In the genomic region with DNA sequence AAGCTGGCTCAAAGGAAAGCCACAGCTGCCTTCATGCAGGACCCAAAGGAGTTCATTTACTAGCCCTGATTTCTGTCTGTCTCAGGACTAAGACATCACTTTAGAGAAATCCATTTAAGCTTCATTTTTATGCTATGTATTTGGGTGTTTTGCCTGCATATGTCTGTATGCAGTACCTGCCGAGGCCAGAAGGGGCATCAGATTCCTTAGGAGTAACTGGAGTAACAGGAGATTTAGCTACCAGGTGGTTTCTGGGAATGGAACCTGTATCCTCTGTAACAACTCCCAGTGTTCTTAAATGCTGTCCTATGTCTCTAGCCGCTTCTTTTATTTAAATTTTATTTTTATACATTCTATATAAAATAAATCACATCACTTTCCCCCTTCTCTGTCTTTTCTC, we compare ENCODE assay signal across 11 mouse cellular contexts. TPM values are rescaled to one million over a fixed set of nuclear protein-coding genes. Genes with fewer than 3 reads are reported as not detected.
DNase-seq lines count a peak whose midpoint lies in the region; ATAC-seq and TF ChIP-seq lines count a peak whose summit lies in the region.
"Had no signal": no experiment of that assay in that cellular context is flagged by ENCODE, and none has a peak within 500 bp of the region (broad histone marks: within the 10 kb centered on the region; RNA-seq: fewer than 3 reads in every experiment).

No protein-coding gene starts in this region.

- no peak for ATAC-seq in intestine, postnatal 0 days
- ATAC-seq in intestine, embryonic 15.5 days: no peak
- peak; percentile 73 for ATAC-seq in erythroblast, adult 5-6 weeks (replicated peaks; ENCODE audit: low FRiP score, poor library complexity, severe bottlenecking)

- intact Hi-C loops in heart, postnatal 25 days (cut with DNase I): no loop called here

- H3K36me3 ChIP-seq in intestine, postnatal 0 days (ENCODE audit: control insufficient read depth, insufficient read depth): no peaks in the 10 kb centered on the region
- H3K36me3 ChIP-seq in intestine, embryonic 15.5 days: no peaks in the 10 kb centered on the region

- H3K27me3 ChIP-seq in intestine, postnatal 0 days (replicated peaks; ENCODE audit: control insufficient read depth, insufficient read depth, low read length): no peaks in the 10 kb centered on the region
- no peaks in the 10 kb centered on the region for H3K27me3 ChIP-seq in intestine, embryonic 15.5 days (replicated peaks)

- no peak overlapping the region for H3K9ac ChIP-seq in intestine, postnatal 0 days (ENCODE audit: low read depth, low read length)
- no peak overlapping the region for H3K9ac ChIP-seq in intestine, embryonic 15.5 days

- WGBS in intestine, postnatal 0 days: 73% methylated on average over 2 of the region's 2 CpGs
- WGBS in intestine, embryonic 15.5 days: 48% methylated on average over 2 of the region's 2 CpGs

- peak; percentile 12 for DNase-seq in urinary bladder, postnatal 14 days (ENCODE audit: low spot score)
- no peak for DNase-seq in urinary bladder, adult 2 months (ENCODE audit: low spot score)
- no peak for DNase-seq in adrenal gland, postnatal 25 days
- no peak for DNase-seq in heart, postnatal 25 days (ENCODE audit: low spot score)
- no peak for DNase-seq in testis, postnatal 10 days (ENCODE audit: low spot score)
- DNase-seq: cerebellum, postnatal 25 days; retina, postnatal 1 day had no signal

- peaks cover 2% of the 10 kb centered on the region; the same call in 1 of the 2 replicates for H3K9me3 ChIP-seq in intestine, postnatal 0 days (ENCODE audit: control insufficient read depth)
- H3K9me3 ChIP-seq in intestine, embryonic 15.5 days: no peaks in the 10 kb centered on the region

- no peak overlapping the region for H3K27ac ChIP-seq in intestine, postnatal 0 days (ENCODE audit: low read depth, low read length)
- no peak overlapping the region for H3K27ac ChIP-seq in intestine, embryonic 15.5 days
- H3K27ac ChIP-seq: forebrain, embryonic 10.5 days had no signal

- H3K4me2 ChIP-seq in intestine, postnatal 0 days (replicated peaks; ENCODE audit: low read depth): no peak overlapping the region
- H3K4me2 ChIP-seq in intestine, embryonic 15.5 days (replicated peaks): no peak overlapping the region

- H3K4me1 ChIP-seq in intestine, postnatal 0 days (replicated peaks; ENCODE audit: control insufficient read depth, insufficient read depth, low read length): no peaks in the 10 kb centered on the region
- H3K4me1 ChIP-seq in intestine, embryonic 15.5 days (replicated peaks): no peaks in the 10 kb centered on the region
- H3K4me1 ChIP-seq: forebrain, embryonic 10.5 days had no signal

- H3K4me3 ChIP-seq in intestine, postnatal 0 days (ENCODE audit: low read depth, low read length): no peak overlapping the region
- no peak overlapping the region for H3K4me3 ChIP-seq in intestine, embryonic 15.5 days (replicated peaks)
- H3K4me3 ChIP-seq: forebrain, embryonic 10.5 days had no signal

- peak; percentile 52 for TF ChIP-seq CTCF in intestine, postnatal 0 days (IDR thresholded peaks at IDR 0.05; ENCODE audit: low read depth)

RNA-seq across cellular contexts. Expression of gene Zfp950, which starts 30.5 kb away (rescaled TPM):
- polyA plus RNA-seq in intestine, postnatal 0 days (2015; fragmentation: Nextera tagmentation; extraction: Ambion mirVana): 25.8 and 28.3 TPM in 2 replicates
- polyA plus RNA-seq in intestine, embryonic 15.5 days (2015; fragmentation: Nextera tagmentation; extraction: Ambion mirVana): 32.8 and 38.1 TPM in 2 replicates
- 49.5 and 51.4 TPM in 2 replicates for polyA plus RNA-seq in urinary bladder, adult 2 months (2012; rRNA removed)
- 30.3 and 42.1 TPM in 2 replicates for total RNA-seq in erythroblast, adult 5-6 weeks (2015; ENCODE audit: low replicate concordance)
- total RNA-seq in erythroblast, adult 5-6 weeks (2017; ENCODE audit: low replicate concordance): 46.4 and 50.7 TPM in 2 replicates
- 42.2 and 50.5 TPM in 2 replicates for total RNA-seq in adrenal gland, postnatal 25 days (2021)
- total RNA-seq in heart, postnatal 25 days (2021): 10 to 100 TPM; 15.1 to 17.8 TPM
